Mouse (Mus musculus) colon, adult 2 months (tissue): ENCODE measurements around the gene Ctag2. TPM values are rescaled to one million over a fixed set of nuclear protein-coding genes. Genes with fewer than 3 reads are reported as not detected.

Source experiments
- polyA plus RNA-seq: library from polyadenylated mRNA; depleted of rRNA; stranded (reverse); fragments of >200 nt; gene quantifications from 2 replicates; pipeline ENCODE4 v1.2.3, GENCODE M21; 2012; rRNA removed

Gene Ctag2
- polyA plus RNA-seq, result not detected in 2 replicates

DNA sequence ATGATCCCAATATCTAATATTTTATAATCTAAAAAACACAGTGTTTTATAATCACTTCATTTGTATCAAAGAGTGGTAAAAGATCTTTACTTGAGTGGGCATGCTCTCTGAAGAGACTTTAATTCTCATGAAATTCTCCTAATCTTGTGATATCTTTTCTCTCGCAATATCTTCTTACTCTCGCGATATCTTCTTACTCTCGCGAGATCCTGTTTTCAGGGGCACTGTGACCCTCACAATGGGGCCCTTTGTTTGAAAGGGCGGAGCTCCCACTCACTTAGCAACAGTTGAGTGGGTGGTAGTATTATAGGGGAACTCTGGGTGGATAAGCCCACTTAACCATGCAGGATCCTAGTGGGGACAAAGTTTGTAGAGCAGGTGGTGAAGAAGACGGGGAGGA lies at the start of gene Ctag2:
Ctag2 (plus strand) TSS at position 301 of the 400 bp plus-strand sequence.

